Mouse (Mus musculus) MEL (cell line): ENCODE measurements at regions not wholly inside any gene's neighbourhood (a gene's known extent, or its start where the extent isn't known, plus 50 kb on each side); places are given as distances from the start of the nearest gene placed in this dataset.

ENCODE experiments used
- DNase-seq: peaks from one replicate; pipeline ENCODE4 v3.0.0; 2011; ENCODE audit warnings: low read depth, low spot score
- H3K27ac ChIP-seq: 2 replicates; pipeline ENCODE4 v1.5.1; 2012; ENCODE audit warnings: low read depth, mild to moderate bottlenecking, control low read depth, low read length, moderate library complexity; ENCODE audit not compliant: control insufficient read depth
- H3K27me3 ChIP-seq, 2 experiments: fragments of 150-350 bp in 1 of 2; sonication (generic) in 1 of 2; 2 replicates each; pipeline ENCODE4 v1.6.1; 2012; ENCODE audit warnings: low read length in 2 of 2, mild to moderate bottlenecking in 2 of 2, improper control_type of control experiment in 1 of 2, moderate library complexity in 1 of 2; ENCODE audit not compliant: insufficient read depth in 2 of 2, control insufficient read depth in 1 of 2
- H3K36me3 ChIP-seq, 2 experiments: 2 replicates each; pipeline ENCODE4 v1.6.1; 2012 to 2014; ENCODE audit warnings: low read length in 2 of 2, improper control_type of control experiment in 1 of 2, inconsistent platforms in 1 of 2, mild to moderate bottlenecking in 1 of 2; ENCODE audit not compliant: insufficient read depth in 2 of 2, control insufficient read depth in 1 of 2
- H3K4me1 ChIP-seq, 2 experiments: fragments of 150-350 bp in 1 of 2; sonication (generic) in 1 of 2; 2 replicates each; pipeline ENCODE4 v1.6.1; 2012; ENCODE audit warnings: low read length in 2 of 2, improper control_type of control experiment in 1 of 2, mild to moderate bottlenecking in 1 of 2; ENCODE audit not compliant: insufficient read depth in 2 of 2, control insufficient read depth in 1 of 2
- H3K4me3 ChIP-seq, 2 experiments: fragments of 150-350 bp in 1 of 2; sonication (generic) in 1 of 2; 2 replicates each; pipeline ENCODE4 v1.5.1; 2012; ENCODE audit warnings: low read depth in 2 of 2, low read length in 2 of 2, mild to moderate bottlenecking in 2 of 2, moderate library complexity in 2 of 2, control low read depth in 1 of 2, improper control_type of control experiment in 1 of 2; ENCODE audit not compliant: control insufficient read depth in 1 of 2, insufficient read depth in 1 of 2
- H3K79me2 ChIP-seq: 2 replicates; pipeline ENCODE4 v1.6.1; 2012; ENCODE audit warnings: mild to moderate bottlenecking, low read length, moderate library complexity; ENCODE audit not compliant: control insufficient read depth, poor library complexity, insufficient read depth
- H3K9ac ChIP-seq: 2 replicates; pipeline ENCODE4 v1.6.1; 2012; ENCODE audit warnings: low read depth, mild to moderate bottlenecking, control low read depth, low read length, moderate library complexity; ENCODE audit not compliant: control insufficient read depth, poor library complexity, severe bottlenecking
- H3K9me3 ChIP-seq: fragments of 150-350 bp; sonication (generic); replicated peaks from 2 replicates; pipeline ENCODE4 v1.6.1; 2012; ENCODE audit warnings: mild to moderate bottlenecking, low read length, improper control_type of control experiment, moderate library complexity; ENCODE audit not compliant: insufficient read depth
- BHLHE40 ChIP-seq: IDR thresholded peaks from 2 replicates; pipeline ENCODE4 v1.6.1; 2012; ENCODE audit warnings: low read depth, mild to moderate bottlenecking, inconsistent platforms, low read length, improper control_type of control experiment, borderline replicate concordance
- CHD1 ChIP-seq: IDR thresholded peaks from 2 replicates; pipeline ENCODE4 v1.6.1; 2012; ENCODE audit warnings: low read depth, mild to moderate bottlenecking, inconsistent platforms, low read length, improper control_type of control experiment
- CTCF ChIP-seq, 3 experiments: IDR thresholded peaks in 2 of 3; conservative IDR thresholded peaks in 1 of 3; 2 replicates each; pipeline ENCODE4 v1.5.1; 2011 to 2012; ENCODE audit warnings: low read length in 3 of 3, low read depth in 2 of 3, mild to moderate bottlenecking in 2 of 3, improper control_type of control experiment in 1 of 3, inconsistent platforms in 1 of 3, mixed read lengths in 1 of 3, moderate library complexity in 1 of 3; ENCODE audit not compliant: control insufficient read depth in 1 of 3, insufficient read depth in 1 of 3, poor library complexity in 1 of 3, severe bottlenecking in 1 of 3
- E2F4 ChIP-seq: IDR thresholded peaks from 2 replicates; pipeline ENCODE4 v1.6.1; 2011; ENCODE audit warnings: low read depth, low read length, improper control_type of control experiment, borderline replicate concordance
- ELF1 ChIP-seq: IDR thresholded peaks from 2 replicates; pipeline ENCODE4 v1.6.1; 2014; ENCODE audit warnings: low read depth, mild to moderate bottlenecking, inconsistent platforms, low read length, improper control_type of control experiment, moderate library complexity
- ETS1 ChIP-seq: IDR thresholded peaks from 2 replicates; pipeline ENCODE4 v1.6.1; 2012; ENCODE audit warnings: low read depth, mild to moderate bottlenecking, inconsistent platforms, low read length, improper control_type of control experiment, moderate library complexity
- GATA1 ChIP-seq: IDR thresholded peaks from 2 replicates; pipeline ENCODE4 v1.6.1; 2011; ENCODE audit warnings: low read depth, low read length, improper control_type of control experiment
- KAT2A ChIP-seq: conservative IDR thresholded peaks from 2 replicates; pipeline ENCODE4 v1.6.1; 2012; ENCODE audit warnings: low read depth, low read length, improper control_type of control experiment, inconsistent platforms
- MAFK ChIP-seq: IDR thresholded peaks from 2 replicates; pipeline ENCODE4 v1.6.1; 2011; ENCODE audit warnings: low read depth, mild to moderate bottlenecking, low read length, improper control_type of control experiment, borderline replicate concordance
- MAX ChIP-seq: IDR thresholded peaks from 2 replicates; pipeline ENCODE4 v1.6.1; 2011; ENCODE audit warnings: low read length, improper control_type of control experiment
- MAZ ChIP-seq: IDR thresholded peaks from 2 replicates; pipeline ENCODE4 v1.6.1; 2012; ENCODE audit warnings: low read depth, mild to moderate bottlenecking, inconsistent platforms, low read length, improper control_type of control experiment
- MXI1 ChIP-seq: IDR thresholded peaks from 2 replicates; pipeline ENCODE4 v1.6.1; 2011; ENCODE audit warnings: mild to moderate bottlenecking, low read depth, low read length, improper control_type of control experiment
- MYB ChIP-seq: IDR thresholded peaks from 2 replicates; pipeline ENCODE4 v1.6.1; 2011; ENCODE audit warnings: mild to moderate bottlenecking, low read depth, low read length, improper control_type of control experiment
- NELFE ChIP-seq: IDR thresholded peaks from 2 replicates; pipeline ENCODE4 v1.6.1; 2011; ENCODE audit warnings: low read depth, low read length, improper control_type of control experiment
- NRF1 ChIP-seq: IDR thresholded peaks from 2 replicates; pipeline ENCODE4 v1.6.1; 2014; ENCODE audit warnings: low read depth, mild to moderate bottlenecking, inconsistent platforms, low read length, improper control_type of control experiment, moderate library complexity; ENCODE audit not compliant: poor library complexity, insufficient read depth, severe bottlenecking
- POLR2A ChIP-seq, 2 experiments: IDR thresholded peaks; 2 replicates each; pipeline ENCODE4 v1.6.1; 2011 to 2012; ENCODE audit warnings: low read length in 2 of 2, mild to moderate bottlenecking in 2 of 2, control low read depth in 1 of 2, improper control_type of control experiment in 1 of 2, low read depth in 1 of 2, moderate library complexity in 1 of 2; ENCODE audit not compliant: control insufficient read depth in 1 of 2, insufficient read depth in 1 of 2, poor library complexity in 1 of 2
- RCOR1 ChIP-seq: IDR thresholded peaks from 2 replicates; pipeline ENCODE4 v1.6.1; 2012; ENCODE audit warnings: low read depth, mild to moderate bottlenecking, inconsistent platforms, low read length, improper control_type of control experiment
- SIN3A ChIP-seq: IDR thresholded peaks from 2 replicates; pipeline ENCODE4 v1.6.1; 2012; ENCODE audit warnings: low read length, improper control_type of control experiment, inconsistent platforms
- TAL1 ChIP-seq: IDR thresholded peaks from 2 replicates; pipeline ENCODE4 v1.6.1; 2012; ENCODE audit warnings: mild to moderate bottlenecking, inconsistent platforms, low read length, moderate library complexity, mixed read lengths
- TBP ChIP-seq: IDR thresholded peaks from 2 replicates; pipeline ENCODE4 v1.8.0; 2011; ENCODE audit warnings: low read depth, low read length, improper control_type of control experiment
- UBTF ChIP-seq: IDR thresholded peaks from 2 replicates; pipeline ENCODE4 v1.6.1; 2012; ENCODE audit warnings: low read depth, mild to moderate bottlenecking, inconsistent platforms, low read length, improper control_type of control experiment, moderate library complexity, borderline replicate concordance; ENCODE audit not compliant: insufficient read depth
- USF1 ChIP-seq: IDR thresholded peaks from 2 replicates; pipeline ENCODE4 v1.6.1; 2014; ENCODE audit warnings: low read depth, mild to moderate bottlenecking, inconsistent platforms, low read length, improper control_type of control experiment, moderate library complexity
- ZC3H11A ChIP-seq: IDR thresholded peaks from 2 replicates; pipeline ENCODE4 v1.6.1; 2012; ENCODE audit warnings: low read depth, mild to moderate bottlenecking, inconsistent platforms, low read length, improper control_type of control experiment
- ZMIZ1 ChIP-seq: IDR thresholded peaks from 2 replicates; pipeline ENCODE4 v1.6.1; 2012; ENCODE audit warnings: low read depth, mild to moderate bottlenecking, inconsistent platforms, low read length, improper control_type of control experiment, moderate library complexity
- ZNF384 ChIP-seq: IDR thresholded peaks from 2 replicates; pipeline ENCODE4 v1.6.1; 2012; ENCODE audit warnings: low read depth, mild to moderate bottlenecking, inconsistent platforms, low read length, improper control_type of control experiment

DNA sequence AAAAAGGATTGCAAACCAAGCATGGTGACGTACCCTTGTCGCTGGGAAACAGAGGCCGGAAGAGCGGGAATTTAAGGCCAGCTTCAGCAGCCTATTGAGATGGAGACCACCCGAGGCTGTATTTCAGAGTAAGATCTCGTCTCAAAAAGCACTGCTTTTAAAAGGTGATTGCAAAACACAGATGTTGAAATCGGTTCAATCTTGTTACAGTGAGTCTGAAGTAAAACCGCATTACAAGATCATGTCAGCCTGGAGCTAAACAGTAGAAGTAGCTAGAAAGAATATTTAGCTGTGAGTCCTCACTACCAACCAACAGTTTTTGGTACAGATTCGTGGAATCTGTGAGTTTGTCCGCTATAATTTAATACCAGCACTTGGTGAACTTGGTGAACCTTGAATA lies 69.0 kb upstream of the Mpp6 start:
- H3K36me3 ChIP-seq, result no peaks in the 10 kb centered on the region
- no peak overlapping the region for H3K4me3 ChIP-seq
- no peak for TF ChIP-seq NELFE
- no peak for TF ChIP-seq ZC3H11A
- no peak for TF ChIP-seq ETS1
- TF ChIP-seq TAL1, result no peak
- TF ChIP-seq RCOR1, result no peak
- TF ChIP-seq ELF1, result no peak
- no peak overlapping the region for H3K9ac ChIP-seq
- no peaks in the 10 kb centered on the region for H3K4me1 ChIP-seq
- no peaks in the 10 kb centered on the region for H3K9me3 ChIP-seq
- H3K27ac ChIP-seq, result no peak overlapping the region
- no peaks in the 10 kb centered on the region for H3K79me2 ChIP-seq
- DNase-seq, result no peak
- no peaks in the 10 kb centered on the region for H3K27me3 ChIP-seq

DNA sequence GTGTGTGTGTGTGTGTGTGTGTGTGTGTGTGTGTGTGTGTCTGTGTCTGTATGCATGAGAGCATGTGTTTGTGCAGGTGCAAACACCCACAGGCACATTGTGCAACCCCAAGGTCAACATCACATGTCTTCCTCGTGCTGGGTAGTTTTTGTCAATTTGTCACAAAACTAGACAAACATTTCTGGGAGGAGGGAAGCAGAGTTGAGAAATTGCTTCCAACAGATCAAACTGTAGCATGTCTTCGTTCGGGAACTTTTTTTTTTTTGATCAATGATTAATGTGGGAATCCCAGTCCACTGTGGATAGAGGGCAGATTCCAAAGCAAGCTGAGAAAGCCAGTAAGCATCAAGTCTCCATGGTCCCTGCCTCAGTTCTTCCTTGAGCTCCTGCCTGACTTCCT lies 67.9 kb upstream of the Mpp6 start:
- TF ChIP-seq BHLHE40 (no peak), E2F4 (no peak), ZNF384 (no peak), POLR2A (IDR thresholded peaks at IDR 0.05; ENCODE audit: control insufficient read depth in 1 of 2, insufficient read depth in 1 of 2, low read depth in 1 of 2, low read length in 2 of 2, poor library complexity in 1 of 2) (no peak), UBTF (no peak), CHD1 (no peak), ZMIZ1 (no peak)
- DNase-seq, result no peak
- Histone ChIP-seq H3K27ac (no peak overlapping the region), H3K9me3 (no peaks in the 10 kb centered on the region), H3K9ac (no peak overlapping the region), H3K4me3 (no peak overlapping the region), H3K27me3 (peaks cover 0 to 1% of the 10 kb centered on the region in 2 experiments; a peak in 1 of 4 replicates), H3K4me1 (no peaks in the 10 kb centered on the region), H3K36me3 (no peaks in the 10 kb centered on the region), H3K79me2 (no peaks in the 10 kb centered on the region)

- Histone ChIP-seq H3K4me3 (no peak overlapping the region), H3K27ac (no peak overlapping the region)
- TF ChIP-seq UBTF (no peak), TBP (no peak), E2F4 (no peak), SIN3A (no peak), KAT2A (no peak), MAFK (no peak), NRF1 (no peak), USF1 (no peak), ETS1 (no peak), MYB (no peak), CHD1 (no peak), BHLHE40 (no peak), GATA1 (no peak), MXI1 (no peak), TAL1 (no peak), ZNF384 (no peak), ZMIZ1 (no peak), MAZ (no peak), MAX (no peak), CTCF (IDR thresholded peaks at IDR 0.05 in 2 of 3, conservative IDR thresholded peaks at IDR 0.05 in 1 of 3; ENCODE audit: control insufficient read depth in 1 of 3, insufficient read depth in 1 of 3, low read depth in 2 of 3, low read length in 3 of 3, poor library complexity in 1 of 3, severe bottlenecking in 1 of 3) (no peak)
- TF ChIP-seq, all 39 proteins: peak for 0
- Histone ChIP-seq H3K79me2 (no peaks in the 10 kb centered on the region), H3K9me3 (no peaks in the 10 kb centered on the region), H3K9ac (no peak overlapping the region), H3K4me1 (no peaks in the 10 kb centered on the region), H3K27me3 (peaks cover 0 to 1% of the 10 kb centered on the region in 2 experiments; a peak in 1 of 4 replicates), H3K36me3 (no peaks in the 10 kb centered on the region)
- no peak for DNase-seq
Observed at GRCm38 (mm10) chr6:50044165-50044564, 65.9 kb upstream of the Mpp6 start.
